Mouse (Mus musculus): ENCODE data around the gene Ager.

Ager gene

GRCm38 (mm10) chr17:34583819-34584218 lies 13.8 kb upstream of the Ager start:
- in situ Hi-C loops (cut with MboI; ENCODE audit: low sequenced_read_pairs): no loop called here

- in situ Hi-C loops (cut with MboI; ENCODE audit: low sequenced_read_pairs): no loop called here
These were observed 12.5 kb upstream of the Ager start for GRCm38 (mm10) chr17:34585121-34585520.

- in situ Hi-C loops (cut with MboI; ENCODE audit: low sequenced_read_pairs): no loop called here
These were observed 11.5 kb upstream of the Ager start for GRCm38 (mm10) chr17:34585877-34586771.

- in situ Hi-C loops (cut with MboI; ENCODE audit: low sequenced_read_pairs): no loop called here
These were observed 10.8 kb upstream of the Ager start for GRCm38 (mm10) chr17:34586796-34587422.

- in situ Hi-C loops (cut with MboI; ENCODE audit: low sequenced_read_pairs): no loop called here
These were observed 10.2 kb upstream of the Ager start for GRCm38 (mm10) chr17:34587423-34587811.

- in situ Hi-C loops (cut with MboI; ENCODE audit: low sequenced_read_pairs): no loop called here
These were observed 9.8 kb upstream of the Ager start for GRCm38 (mm10) chr17:34587814-34588213.

- in situ Hi-C loops (cut with MboI; ENCODE audit: low sequenced_read_pairs): no loop called here
These were observed 8.9 kb upstream of the Ager start for GRCm38 (mm10) chr17:34588767-34589166.

- in situ Hi-C loops (cut with MboI; ENCODE audit: low sequenced_read_pairs): no loop called here
These were observed 8.5 kb upstream of the Ager start for GRCm38 (mm10) chr17:34589206-34589605.

- in situ Hi-C loops (cut with MboI; ENCODE audit: low sequenced_read_pairs): no loop called here
These were observed 8.0 kb upstream of the Ager start, which contains the start of gene Gpsm3 for GRCm38 (mm10) chr17:34589681-34590101. TSS of gene Gpsm3 (plus strand) at chr17:34589806.

- in situ Hi-C loops (cut with MboI; ENCODE audit: low sequenced_read_pairs): no loop called here
These were observed 7.3 kb upstream of the Ager start for GRCm38 (mm10) chr17:34590154-34590987.

GRCm38 (mm10) chr17:34591029-34591993 lies 6.4 kb upstream of the Ager start, which contains the start of gene Pbx2:
TSS of gene Pbx2 (plus strand) at chr17:34591266.
- in situ Hi-C loops (cut with MboI; ENCODE audit: low sequenced_read_pairs): no loop called here

GRCm38 (mm10) chr17:34591994-34592375 lies 5.7 kb upstream of the Ager start:
- in situ Hi-C loops (cut with MboI; ENCODE audit: low sequenced_read_pairs): no loop called here

- in situ Hi-C loops (cut with MboI; ENCODE audit: low sequenced_read_pairs): no loop called here
These were observed 4.8 kb upstream of the Ager start for GRCm38 (mm10) chr17:34592581-34593549.

- in situ Hi-C loops (cut with MboI; ENCODE audit: low sequenced_read_pairs): no loop called here
These were observed 3.7 kb upstream of the Ager start for GRCm38 (mm10) chr17:34593752-34594525.

- in situ Hi-C loops (cut with MboI; ENCODE audit: low sequenced_read_pairs): no loop called here
These were observed 1.6 kb upstream of the Ager start for GRCm38 (mm10) chr17:34596098-34596497.

GRCm38 (mm10) chr17:34599891-34600290 lies 2.2 kb downstream of the Ager start:
- in situ Hi-C loops (cut with MboI; ENCODE audit: low sequenced_read_pairs): no loop called here

- in situ Hi-C loops (cut with MboI; ENCODE audit: low sequenced_read_pairs): no loop called here
These were observed 4.1 kb downstream of the Ager start for GRCm38 (mm10) chr17:34601796-34602195.

- in situ Hi-C loops (cut with MboI; ENCODE audit: low sequenced_read_pairs): no loop called here
These were observed 5.9 kb downstream of the Ager start, which contains the start of gene Rnf5 for GRCm38 (mm10) chr17:34603375-34604060. TSS of gene Rnf5 (minus strand) at chr17:34603690.
